Mouse (Mus musculus): ENCODE measurements around the gene Bcl2. TPM values are rescaled to one million over a fixed set of nuclear protein-coding genes. Genes with fewer than 3 reads are reported as not detected.

Gene Bcl2
- total RNA-seq, 2 experiments from 2014 or later: 10.9 to 11.4 TPM

DNA sequence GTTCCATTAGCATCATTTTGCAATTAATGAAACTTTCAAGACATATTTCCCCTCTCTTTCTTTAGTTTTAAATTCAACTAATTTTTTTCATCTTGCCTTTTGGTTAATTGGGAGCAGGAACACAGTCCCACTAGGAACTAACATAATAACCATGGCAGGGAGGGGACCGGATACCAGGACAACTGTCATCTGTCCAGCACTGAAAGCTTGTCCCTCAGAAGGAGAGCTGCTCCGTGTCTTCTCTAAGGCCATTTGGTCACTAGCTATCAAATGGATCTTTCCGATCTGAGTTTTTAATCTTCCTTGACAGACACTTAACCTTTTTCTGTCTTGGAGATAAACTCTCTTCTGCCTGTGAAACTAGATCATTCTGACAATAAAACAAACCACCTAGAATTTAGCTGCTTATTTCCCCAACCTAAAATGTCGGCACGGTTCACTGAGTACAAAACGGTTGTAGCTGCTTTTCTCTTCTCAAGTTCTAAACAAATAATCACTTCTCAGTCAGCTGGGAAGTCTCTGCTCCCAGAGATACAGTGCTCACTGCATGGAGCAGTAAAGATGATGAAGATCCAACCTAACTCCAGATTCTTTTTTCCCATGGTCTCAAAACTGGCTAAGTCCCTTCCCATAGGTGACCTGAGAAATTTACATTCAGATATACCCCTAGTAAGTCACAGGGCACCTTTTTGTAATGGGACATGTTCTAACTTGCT, 34.1 kb downstream of the Bcl2 start:
- no peak for DNase-seq (ENCODE audit: low spot score in 2 of 2)

DNA sequence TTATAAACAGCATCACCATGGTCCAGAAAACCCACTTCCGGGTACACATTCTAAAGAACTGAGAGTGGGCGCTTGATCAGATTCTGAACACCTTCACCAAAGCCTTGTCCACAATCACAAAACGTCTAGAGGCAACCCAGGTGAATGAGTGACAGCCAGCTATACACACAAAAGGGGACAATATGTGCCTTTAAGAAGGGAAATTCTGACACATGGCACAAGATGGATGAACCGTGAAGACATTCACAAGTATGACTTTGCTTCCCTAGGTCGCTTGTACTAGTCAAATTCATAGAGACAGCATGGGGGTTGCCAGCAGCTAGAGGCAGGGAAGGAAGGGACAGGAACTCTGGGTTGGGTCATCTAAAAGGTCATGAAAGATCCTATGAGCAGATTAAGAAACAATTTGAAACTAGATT, 36.0 kb downstream of the Bcl2 start:
- DNase-seq (ENCODE audit: low spot score in 2 of 2): no peak

DNA sequence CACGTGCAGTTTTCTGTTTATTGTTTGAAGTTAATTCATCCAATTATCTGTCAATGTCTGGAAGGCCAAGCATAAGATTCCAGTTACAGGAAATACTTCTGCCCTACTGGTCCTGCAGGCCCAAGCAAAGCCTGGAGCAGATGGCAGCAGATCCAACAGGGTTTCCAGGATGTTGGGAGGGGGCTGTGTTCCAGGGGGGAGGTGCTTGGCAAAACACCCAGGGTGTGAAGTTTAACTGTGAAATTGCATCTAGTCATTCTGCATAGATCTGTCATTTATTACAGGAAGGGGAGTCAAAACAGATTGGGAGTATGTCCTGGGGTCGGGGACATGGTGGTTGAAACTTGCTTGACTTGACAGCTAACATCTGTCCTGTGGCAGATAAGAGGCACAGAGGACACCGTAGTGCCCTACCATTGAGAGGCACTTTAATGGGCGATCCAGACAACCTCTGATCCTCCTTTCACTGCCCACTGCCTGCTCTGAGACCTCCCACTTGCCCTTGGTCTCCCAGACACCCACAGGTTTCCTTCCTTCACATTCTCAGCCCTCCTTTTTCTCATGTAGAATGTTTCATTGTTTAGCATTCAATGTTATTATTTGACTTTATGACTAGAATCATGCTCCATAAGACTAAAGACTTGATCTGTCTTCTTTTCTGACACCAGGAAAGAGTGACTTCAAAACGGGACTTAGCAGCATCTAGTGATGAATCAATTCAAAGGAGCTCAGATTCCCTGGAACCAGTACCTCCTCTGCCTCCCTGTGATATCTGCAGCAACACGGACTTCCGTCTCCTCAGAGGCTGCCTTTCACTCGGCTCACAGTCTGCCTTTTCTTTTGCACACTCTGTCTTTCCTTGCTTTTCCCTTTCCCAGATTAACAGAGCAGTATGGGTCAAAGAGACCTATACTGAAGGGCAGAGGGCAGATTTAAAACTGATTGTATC, 47.7 kb downstream of the Bcl2 start:
- DNase-seq (ENCODE audit: low spot score in 2 of 2): no peak

GRCm38 (mm10) chr1:106664978-106665377, 49.1 kb downstream of the Bcl2 start:
- DNase-seq (ENCODE audit: low spot score in 2 of 2): no peak

DNA sequence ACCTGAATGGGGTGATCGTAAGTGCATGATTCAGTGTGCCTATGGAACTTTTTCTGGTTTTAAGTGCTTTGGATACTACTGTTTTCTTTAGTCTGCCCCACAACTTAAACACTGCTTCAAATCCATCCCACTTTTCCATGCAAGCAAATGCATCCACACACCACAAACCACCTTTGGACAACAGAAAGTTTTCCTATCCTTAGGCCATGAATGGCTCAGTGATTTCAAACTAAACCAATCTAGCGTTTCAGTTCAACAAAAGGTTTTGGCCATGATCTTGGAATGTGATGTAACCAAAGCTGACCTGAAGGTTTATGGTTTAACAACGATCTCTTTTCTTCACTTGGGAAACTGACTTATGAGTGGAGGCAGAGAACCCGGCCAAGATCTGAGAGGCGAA, 51.6 kb downstream of the Bcl2 start:
- no peak for DNase-seq (ENCODE audit: low spot score in 2 of 2)

- DNase-seq (ENCODE audit: low spot score in 2 of 2): no peak
Observed at GRCm38 (mm10) chr1:106658293-106658847, 55.7 kb downstream of the Bcl2 start.

- no peak for DNase-seq (ENCODE audit: low spot score in 2 of 2)
Observed at GRCm38 (mm10) chr1:106656207-106656738, 57.8 kb downstream of the Bcl2 start.

DNA sequence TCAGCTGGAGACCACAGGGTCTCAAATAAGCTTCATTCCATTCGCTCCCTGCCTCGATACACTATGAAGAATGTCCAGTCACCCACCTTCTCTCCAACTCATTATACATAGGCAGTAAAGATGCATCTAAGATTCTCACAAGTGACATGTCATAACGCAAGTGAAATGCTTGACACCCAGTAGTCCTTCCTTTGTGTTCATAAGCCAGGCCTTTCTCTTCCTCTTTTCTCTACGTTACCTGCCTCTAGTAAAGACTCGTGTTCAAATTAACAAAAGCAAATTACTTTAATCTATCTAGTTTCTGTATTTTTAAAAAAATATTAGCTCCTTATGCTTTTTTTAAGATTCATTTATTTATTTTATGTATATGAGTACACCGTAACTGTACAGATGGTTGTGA, 59.8 kb downstream of the Bcl2 start:
- no peak for DNase-seq (ENCODE audit: low spot score in 2 of 2)

GRCm38 (mm10) chr1:106653441-106653860, 60.6 kb downstream of the Bcl2 start:
- no peak for DNase-seq (ENCODE audit: low spot score in 2 of 2)

DNA sequence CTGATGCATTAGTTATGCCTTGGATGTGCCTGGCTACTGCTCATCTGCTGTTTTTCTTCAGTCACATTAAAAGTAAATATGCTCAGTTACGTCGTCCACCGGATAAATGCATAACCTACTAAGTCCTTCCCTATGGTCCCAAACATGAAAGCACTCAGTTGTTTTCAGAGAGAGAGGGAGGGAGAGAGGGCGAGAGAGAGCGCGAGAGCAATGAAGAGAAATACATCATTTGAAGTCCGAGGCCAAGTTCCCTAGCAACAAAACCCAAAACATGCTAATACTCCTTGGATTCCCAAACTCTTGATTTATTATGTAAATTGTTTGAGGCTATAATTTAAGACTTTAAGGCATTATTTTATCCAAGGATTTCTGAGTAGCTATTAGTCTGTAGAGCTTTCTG, 62.9 kb downstream of the Bcl2 start:
- no peak for DNase-seq (ENCODE audit: low spot score in 2 of 2)

GRCm38 (mm10) chr1:106650427-106650826, 63.6 kb downstream of the Bcl2 start:
- DNase-seq (ENCODE audit: low spot score in 2 of 2): no peak

DNA sequence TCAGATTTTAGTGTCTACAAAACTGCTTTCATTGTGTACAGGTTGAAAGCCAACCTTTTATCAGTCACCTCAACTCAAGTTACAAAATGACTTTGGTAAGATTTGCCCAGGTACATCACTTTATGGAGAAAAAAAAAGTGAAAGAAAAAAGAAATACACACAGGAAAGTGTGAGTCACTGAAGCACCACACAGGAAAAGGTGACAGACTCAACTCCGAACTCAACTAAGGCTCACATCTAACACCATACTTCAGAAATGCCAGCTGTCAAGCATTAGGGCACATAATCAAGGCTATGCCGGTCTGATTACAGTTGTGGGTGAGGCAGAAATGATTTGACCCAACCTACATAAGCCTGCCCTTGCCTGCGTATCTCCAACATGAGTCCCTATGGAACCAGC, 66.7 kb downstream of the Bcl2 start:
- no peak for DNase-seq (ENCODE audit: low spot score in 2 of 2)

DNA sequence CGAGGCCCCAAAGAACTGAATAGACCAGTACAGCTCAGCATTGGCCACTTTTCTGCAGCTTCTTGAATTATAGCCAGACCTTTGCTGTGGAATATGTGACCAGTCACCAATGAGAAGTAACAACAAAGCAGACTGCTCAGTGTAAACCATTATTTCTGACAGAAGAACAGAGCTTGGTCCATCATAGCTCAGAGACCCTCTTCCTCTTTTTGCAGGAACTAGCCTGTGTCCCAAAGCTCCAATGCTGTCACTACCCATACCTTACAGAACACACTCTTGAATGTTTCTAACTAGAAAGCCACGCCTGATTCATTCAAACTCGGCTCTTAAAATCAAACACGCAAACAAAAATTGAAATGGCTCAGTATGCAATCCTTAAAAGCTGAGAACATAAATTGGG, 69.5 kb downstream of the Bcl2 start:
- DNase-seq (ENCODE audit: low spot score in 2 of 2): no peak

GRCm38 (mm10) chr1:106643527-106643926, 70.5 kb downstream of the Bcl2 start:
- no peak for DNase-seq (ENCODE audit: low spot score in 2 of 2)

- no peak for DNase-seq (ENCODE audit: low spot score in 2 of 2)
Observed at GRCm38 (mm10) chr1:106640577-106640976, 73.5 kb downstream of the Bcl2 start.

DNA sequence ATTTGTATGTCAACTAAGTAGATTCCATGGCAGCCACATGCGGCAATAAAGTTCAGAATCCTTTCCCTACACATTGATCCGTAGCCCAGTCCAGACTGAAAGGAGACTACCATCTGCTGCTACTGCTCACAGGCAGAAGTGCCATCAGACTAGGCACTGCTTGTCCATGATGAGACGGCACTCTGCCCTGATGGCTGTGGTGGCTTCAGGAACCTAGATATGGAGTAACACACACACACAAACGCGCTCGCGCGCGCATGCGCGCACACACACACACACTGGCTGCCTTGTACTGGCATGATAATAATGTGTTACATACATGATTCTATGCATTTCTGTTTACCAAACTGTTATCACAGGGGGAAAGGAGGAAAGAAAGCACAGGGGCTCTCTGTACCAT, 76.4 kb downstream of the Bcl2 start:
- no peak for DNase-seq (ENCODE audit: low spot score in 2 of 2)

GRCm38 (mm10) chr1:106636714-106637113, 77.4 kb downstream of the Bcl2 start:
- DNase-seq (ENCODE audit: low spot score in 2 of 2): no peak

DNA sequence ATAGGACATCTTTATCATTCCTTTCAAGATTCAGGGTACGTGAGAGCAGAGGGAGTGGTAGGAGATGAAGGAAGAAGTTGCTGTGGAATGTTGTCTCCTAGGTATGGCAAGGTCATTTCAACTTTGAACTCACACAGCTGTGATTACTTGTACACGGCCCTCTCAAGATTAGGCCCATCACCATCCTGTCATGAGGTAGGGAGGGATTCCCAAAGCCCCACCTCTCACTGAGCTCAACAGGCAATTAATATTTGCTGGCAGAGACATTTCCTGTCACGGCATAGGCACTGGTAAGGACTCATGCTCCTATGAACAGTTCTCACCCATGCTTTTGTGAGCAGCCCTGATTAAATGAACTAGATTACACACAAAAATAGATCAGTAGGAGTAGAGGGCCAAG, 80.9 kb downstream of the Bcl2 start:
- no peak for DNase-seq (ENCODE audit: low spot score in 2 of 2)

GRCm38 (mm10) chr1:106631869-106632463, 82.1 kb downstream of the Bcl2 start:
- no peak for DNase-seq (ENCODE audit: low spot score in 2 of 2)

DNA sequence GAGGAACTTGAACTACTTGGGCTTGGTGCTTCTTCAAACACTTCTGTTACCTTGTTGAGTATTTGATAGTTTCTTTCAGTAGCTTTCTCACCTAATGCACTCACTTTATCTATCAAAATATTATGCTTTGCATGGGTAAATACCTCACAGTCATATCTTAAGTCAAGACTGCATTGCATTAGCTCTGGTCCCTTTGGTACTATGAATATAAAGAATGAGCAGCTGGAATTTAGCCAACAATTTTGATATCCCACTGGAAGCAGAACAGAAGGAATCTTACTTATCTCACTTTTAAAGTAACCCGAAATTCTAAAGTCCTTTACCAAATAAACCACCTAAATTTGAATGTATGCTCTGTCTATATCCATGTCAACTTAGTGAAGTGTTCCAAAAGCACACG, 83.1 kb downstream of the Bcl2 start:
- no peak for DNase-seq (ENCODE audit: low spot score in 2 of 2)

- DNase-seq (ENCODE audit: low spot score in 2 of 2): peak in 1 of 2 experiments; percentile 51
Observed at GRCm38 (mm10) chr1:106629931-106630682, 84.0 kb downstream of the Bcl2 start.
